Mouse (Mus musculus) forebrain, embryonic 13.5 days (tissue): ENCODE data around the gene Fhl4. TPM values are rescaled to one million over a fixed set of nuclear protein-coding genes. Genes with fewer than 3 reads are reported as not detected.

ENCODE experiments used
- ATAC-seq: fragments of 200-750 bp; cut with Nextera tagmentation; 2 replicates; pipeline ENCODE4 v1.8.0; 2017
- H3K27ac ChIP-seq: fragments of 300-500 bp; sonication (generic); 2 replicates; pipeline ENCODE4 v1.5.1; 2015; ENCODE audit warnings: inconsistent platforms, mild to moderate bottlenecking, moderate library complexity
- H3K27me3 ChIP-seq: fragments of 300-500 bp; sonication (generic); 2 replicates; pipeline ENCODE4 v1.6.1; 2015; ENCODE audit warnings: mild to moderate bottlenecking, inconsistent platforms
- H3K36me3 ChIP-seq: fragments of 300-500 bp; sonication (generic); 2 replicates; pipeline ENCODE4 v1.6.1; 2015; ENCODE audit warnings: mild to moderate bottlenecking, inconsistent platforms; ENCODE audit not compliant: poor library complexity, severe bottlenecking
- H3K4me1 ChIP-seq: fragments of 300-500 bp; sonication (generic); 2 replicates; pipeline ENCODE4 v1.6.1; 2015; ENCODE audit warnings: inconsistent platforms
- H3K4me2 ChIP-seq: fragments of 300-500 bp; sonication (generic); 2 replicates; pipeline ENCODE4 v1.6.1; 2015; ENCODE audit warnings: inconsistent platforms, mild to moderate bottlenecking, moderate library complexity
- H3K4me3 ChIP-seq: fragments of 300-500 bp; sonication (generic); 2 replicates; pipeline ENCODE4 v1.5.1; 2015; ENCODE audit warnings: mild to moderate bottlenecking, inconsistent platforms
- H3K9ac ChIP-seq: fragments of 300-500 bp; sonication (generic); 2 replicates; pipeline ENCODE4 v1.6.1; 2015; ENCODE audit warnings: mild to moderate bottlenecking, inconsistent platforms
- H3K9me3 ChIP-seq: fragments of 300-500 bp; sonication (generic); replicated peaks from 2 replicates; pipeline ENCODE4 v1.6.1; 2016; ENCODE audit warnings: inconsistent platforms
- WGBS: fragments of 180-500 bp; shearing (Covaris S2); methylation state at CpG from one replicate; pipeline ENCODE4 v1.1.7; 2015; 5-methylcytosine and 5-hydroxymethylcytosine counted together
- polyA plus RNA-seq: library from polyadenylated mRNA; unstranded; fragments of >200 nt; fragmentation: Nextera tagmentation; extraction: Ambion mirVana; gene quantifications from 2 replicates; pipeline ENCODE4 v1.2.1, GENCODE M21; 2015

The Fhl4 gene
- polyA plus RNA-seq, 1 experiment from 2014 or later, result 2.2 TPM

DNA sequence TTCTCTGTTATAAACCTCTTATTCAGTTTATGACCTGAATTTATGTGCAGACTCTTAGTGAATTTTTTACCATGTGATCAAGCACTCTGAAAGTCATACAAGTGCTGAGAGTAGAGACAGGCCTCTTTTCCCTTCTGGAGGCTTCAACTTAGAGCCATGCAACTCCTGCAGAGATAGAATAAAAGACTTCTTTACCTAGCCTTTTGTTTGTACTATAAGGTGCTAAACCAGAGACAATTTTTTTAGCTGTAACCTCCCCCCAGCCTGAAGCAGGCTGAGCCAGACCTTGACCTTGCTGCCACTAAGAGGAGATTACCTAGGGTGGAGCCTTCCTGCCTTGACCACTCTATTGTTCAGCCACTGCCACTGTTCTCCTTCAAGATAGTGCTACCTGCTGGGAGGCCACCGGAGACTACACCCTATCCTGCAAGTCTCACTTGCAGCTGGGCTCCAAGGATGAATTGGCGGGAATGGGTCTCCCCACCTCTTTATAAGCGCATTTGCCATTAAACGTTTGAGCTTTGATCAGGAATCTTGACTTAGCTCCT is 30.6 kb downstream of the Fhl4 start:
- no peaks in the 10 kb centered on the region for H3K9me3 ChIP-seq
- no peak overlapping the region for H3K9ac ChIP-seq
- H3K4me3 ChIP-seq, result no peak overlapping the region
- no peak overlapping the region for H3K27ac ChIP-seq
- no peaks in the 10 kb centered on the region for H3K27me3 ChIP-seq
- ATAC-seq, result no peak
- H3K36me3 ChIP-seq, result no peaks in the 10 kb centered on the region
- H3K4me1 ChIP-seq, result no peaks in the 10 kb centered on the region
- no peak overlapping the region for H3K4me2 ChIP-seq
- 58% methylated on average over 4 of the region's 4 CpGs for WGBS

GRCm38 (mm10) chr10:85054876-85055275 is 47.4 kb downstream of the Fhl4 start:
- H3K9me3 ChIP-seq, result no peaks in the 10 kb centered on the region
- no peaks in the 10 kb centered on the region for H3K4me1 ChIP-seq
- no peak overlapping the region for H3K4me3 ChIP-seq
- H3K27ac ChIP-seq, result no peak overlapping the region
- no peak for ATAC-seq
- no peak overlapping the region for H3K4me2 ChIP-seq
- H3K36me3 ChIP-seq, result no peaks in the 10 kb centered on the region
- H3K27me3 ChIP-seq, result no peaks in the 10 kb centered on the region
- H3K9ac ChIP-seq, result no peak overlapping the region
- WGBS, result 82% methylated on average over 2 of the region's 2 CpGs

DNA sequence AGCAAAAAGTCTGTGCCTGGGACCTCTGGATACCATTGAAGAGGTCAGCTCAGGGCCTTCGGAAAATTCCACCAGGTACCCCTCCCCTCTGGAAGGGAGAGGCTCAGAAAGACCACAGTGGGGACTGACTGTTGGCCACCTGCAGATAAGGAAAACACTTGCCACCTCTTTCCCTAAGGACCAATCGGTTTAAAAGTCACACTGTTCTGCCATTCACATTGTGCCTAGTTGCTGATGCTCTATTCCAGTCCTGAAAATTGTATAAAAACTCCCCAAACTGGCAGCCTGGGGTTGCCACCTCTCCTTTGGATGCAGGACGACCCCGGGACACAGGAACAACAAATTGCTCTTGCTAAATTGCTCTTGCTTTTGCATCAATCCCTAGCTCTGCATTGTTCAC is 49.8 kb downstream of the Fhl4 start:
- no peak for ATAC-seq
- no peak overlapping the region for H3K4me2 ChIP-seq
- no peaks in the 10 kb centered on the region for H3K4me1 ChIP-seq
- no peak overlapping the region for H3K27ac ChIP-seq
- H3K9me3 ChIP-seq, result no peaks in the 10 kb centered on the region
- H3K36me3 ChIP-seq, result no peaks in the 10 kb centered on the region
- H3K9ac ChIP-seq, result no peak overlapping the region
- no peaks in the 10 kb centered on the region for H3K27me3 ChIP-seq
- 38% methylated on average over 4 of the region's 4 CpGs for whole genome bisulfite sequencing
- no peak overlapping the region for H3K4me3 ChIP-seq

- no peaks in the 10 kb centered on the region for H3K4me1 ChIP-seq
- no peak overlapping the region for H3K27ac ChIP-seq
- WGBS, result 65% methylated on average over 4 of the region's 4 CpGs
- H3K4me2 ChIP-seq, result no peak overlapping the region
- H3K4me3 ChIP-seq, result no peak overlapping the region
- 0 out of 2 replicates have a peak, but pooled peaks cover 3% of the 10 kb centered on the region for H3K27me3 ChIP-seq
- H3K36me3 ChIP-seq, result no peaks in the 10 kb centered on the region
- no peak for ATAC-seq
- no peaks in the 10 kb centered on the region for H3K9me3 ChIP-seq
- no peak overlapping the region for H3K9ac ChIP-seq
These were observed 51.6 kb downstream of the Fhl4 start for GRCm38 (mm10) chr10:85050668-85051208.

DNA sequence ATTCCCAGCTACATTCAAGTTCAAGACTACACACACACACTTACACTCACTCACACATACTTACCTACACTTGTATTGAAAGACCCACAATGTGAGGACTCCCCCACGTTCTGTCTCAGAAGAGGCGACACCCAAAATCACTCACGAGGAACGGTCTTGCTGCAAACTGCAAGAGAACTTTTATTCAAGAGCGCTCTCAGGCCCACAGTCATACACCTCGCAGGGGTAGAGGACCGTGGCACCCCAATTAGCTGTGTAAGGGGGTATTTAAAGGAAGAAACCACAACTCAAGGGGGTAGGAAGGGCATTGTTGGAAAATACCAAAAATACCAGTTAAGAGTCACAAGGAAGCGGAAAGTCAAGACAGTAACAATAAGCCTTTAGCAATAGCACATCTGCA is 54.3 kb downstream of the Fhl4 start:
- H3K27ac ChIP-seq, result no peak overlapping the region
- H3K4me2 ChIP-seq, result no peak overlapping the region
- H3K27me3 ChIP-seq, result peaks cover 15% of the 10 kb centered on the region
- no peak overlapping the region for H3K4me3 ChIP-seq
- H3K36me3 ChIP-seq, result no peaks in the 10 kb centered on the region
- no peaks in the 10 kb centered on the region for H3K9me3 ChIP-seq
- H3K4me1 ChIP-seq, result peaks cover 11% of the 10 kb centered on the region
- ATAC-seq, result no peak
- H3K9ac ChIP-seq, result no peak overlapping the region
- 94% methylated on average over 8 of the region's 8 CpGs for WGBS

DNA sequence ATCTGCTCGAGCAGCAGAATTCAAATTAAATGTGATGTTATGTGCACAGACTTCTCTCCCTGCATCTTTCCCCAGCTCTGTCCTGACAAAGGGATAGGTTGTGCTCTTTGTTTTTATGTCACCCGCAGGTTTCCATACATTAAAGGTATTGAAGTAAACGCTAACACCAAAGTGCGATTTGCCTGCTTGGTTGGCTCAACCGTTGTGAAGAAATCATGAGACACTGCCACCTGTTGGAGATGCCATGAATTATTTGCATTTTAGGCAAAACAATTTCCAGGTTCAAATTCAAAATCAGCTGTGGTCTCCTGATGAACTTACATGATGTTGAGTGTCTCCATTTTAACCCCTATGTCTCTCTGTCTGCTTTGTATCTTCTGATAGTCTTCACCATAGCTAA is 55.7 kb downstream of the Fhl4 start:
- Histone ChIP-seq H3K4me1 (peaks cover 11% of the 10 kb centered on the region), H3K27ac (no peak overlapping the region), H3K9ac (no peak overlapping the region), H3K4me3 (no peak overlapping the region), H3K9me3 (no peaks in the 10 kb centered on the region), H3K36me3 (no peaks in the 10 kb centered on the region), H3K27me3 (peaks cover 26% of the 10 kb centered on the region), H3K4me2 (no peak overlapping the region)
- no peak for ATAC-seq
- WGBS, result 20% methylated on average over 5 of the region's 5 CpGs

Other genes starting within 250 kb of the Fhl4 start
- 34.2 and 36.0 TPM in 2 replicates for gene Ric8b, start 184.9 kb downstream of the Fhl4 start, polyA plus RNA-seq
- 57.5 and 58.5 TPM in 2 replicates for gene Tmem263, start 132 bp upstream of the Fhl4 start, polyA plus RNA-seq
- gene Mterf2, start 25.5 kb upstream of the Fhl4 start, polyA plus RNA-seq, result 25.6 and 26.6 TPM in 2 replicates
- gene Cry1, start 82.6 kb upstream of the Fhl4 start, polyA plus RNA-seq, result 27.1 and 28.6 TPM in 2 replicates